Mouse (Mus musculus): ENCODE results near the gene Mbd6.
"Not testable (repeated sequence)": the region's sequence is repeated elsewhere in the genome, so short reads cannot be mapped to it uniquely, and the experiment has no call there.

Mbd6 gene

DNA sequence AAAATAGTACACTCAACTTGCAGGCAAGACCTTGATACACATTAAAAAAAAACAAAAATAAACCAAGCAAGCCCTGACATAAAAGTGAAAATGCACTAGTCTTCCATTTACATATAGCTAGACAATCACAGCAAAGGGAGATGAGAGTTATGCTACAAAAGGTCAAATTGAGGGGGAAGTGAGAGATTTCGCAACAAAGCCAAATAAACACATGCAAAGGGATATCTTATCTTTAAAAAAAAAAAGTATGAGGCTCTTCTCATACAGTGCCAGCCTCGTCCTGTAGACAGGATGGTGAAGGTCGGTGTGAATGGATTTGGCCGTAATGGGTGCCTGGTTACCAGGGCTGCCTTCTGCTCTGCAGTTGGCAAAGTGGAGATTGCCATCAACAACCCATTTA is 24.0 kb upstream of the Mbd6 start:
- DNase-seq (ENCODE audit: low spot score) = no peak

GRCm38 (mm10) chr10:127312356-127312676 is 23.5 kb upstream of the Mbd6 start:
- peak; percentile 87 for DNase-seq (ENCODE audit: low spot score)

DNA sequence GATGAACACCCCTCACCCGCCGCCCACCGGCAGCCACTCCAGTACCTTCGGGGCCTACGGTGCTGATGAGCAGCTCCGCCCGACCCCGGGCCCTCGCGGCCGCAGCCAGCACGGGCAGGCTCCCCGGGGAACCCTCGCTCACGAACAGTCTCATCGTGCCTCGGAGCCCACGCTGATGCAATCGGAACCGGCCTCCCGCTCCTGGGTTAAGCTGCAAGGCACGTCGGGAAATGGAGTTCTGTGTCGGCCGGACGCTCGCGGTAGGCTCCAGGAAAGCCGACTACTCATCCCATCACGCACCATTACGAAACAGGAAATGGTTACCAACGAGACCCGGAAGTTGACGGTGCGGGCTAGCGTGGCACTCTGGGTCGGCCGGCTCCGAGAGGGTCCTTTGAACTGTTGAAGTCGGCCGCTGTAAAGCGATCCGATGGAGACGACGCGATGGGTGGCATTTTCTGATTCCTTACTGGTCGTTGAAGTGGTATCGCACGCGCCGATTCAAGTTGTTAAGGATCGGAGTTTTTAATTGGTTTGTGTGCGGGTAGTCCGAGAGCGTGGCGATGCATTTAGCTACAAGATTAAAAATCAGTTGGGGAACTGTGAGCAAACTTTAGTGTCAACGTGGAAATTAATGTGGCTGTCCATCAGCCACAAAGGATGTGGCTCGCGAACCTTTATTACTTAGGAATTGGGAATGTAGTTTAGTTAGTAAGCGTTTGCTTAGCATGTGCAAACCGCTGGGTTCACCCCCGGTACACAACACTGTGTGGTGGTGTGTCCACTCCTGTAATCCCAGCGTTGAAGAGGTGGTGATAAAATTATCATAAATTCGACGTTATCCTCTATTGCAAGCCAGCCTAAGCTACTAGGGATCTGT is 22.9 kb upstream of the Mbd6 start, which contains the start of gene Mars:
TSS of gene Mars (minus strand) at position 311 of the 880 bp plus-strand sequence.
- peak; percentile 94 for DNase-seq (ENCODE audit: low spot score)

- peak; percentile 58 for DNase-seq (ENCODE audit: low spot score)
Observed at GRCm38 (mm10) chr10:127310523-127311475, 22.0 kb upstream of the Mbd6 start.

DNA sequence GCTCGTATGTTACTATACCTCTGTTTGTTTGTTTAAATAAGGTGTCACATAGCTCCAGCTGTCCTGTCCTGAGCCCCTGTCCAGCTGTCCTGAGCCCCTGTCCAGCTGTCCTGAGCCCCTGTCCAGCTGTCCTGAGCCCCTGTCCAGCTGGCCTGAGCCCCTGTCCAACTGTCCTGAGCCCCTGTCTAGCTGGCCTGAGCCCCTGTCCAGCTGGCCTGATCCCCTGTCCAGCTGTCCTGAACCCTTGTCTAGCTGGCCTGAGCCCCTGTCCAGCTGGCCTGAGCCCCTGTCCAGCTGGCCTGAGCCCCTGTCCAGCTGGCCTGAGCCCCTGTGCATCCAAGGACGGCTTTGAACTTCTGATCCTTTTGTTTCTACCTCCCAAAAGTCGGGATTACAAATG is 20.3 kb upstream of the Mbd6 start:
- DNase-seq (ENCODE audit: low spot score) = not testable (repeated sequence)

- no peak for DNase-seq (ENCODE audit: low spot score)
Observed at GRCm38 (mm10) chr10:127303136-127303535, 14.3 kb upstream of the Mbd6 start.

DNA sequence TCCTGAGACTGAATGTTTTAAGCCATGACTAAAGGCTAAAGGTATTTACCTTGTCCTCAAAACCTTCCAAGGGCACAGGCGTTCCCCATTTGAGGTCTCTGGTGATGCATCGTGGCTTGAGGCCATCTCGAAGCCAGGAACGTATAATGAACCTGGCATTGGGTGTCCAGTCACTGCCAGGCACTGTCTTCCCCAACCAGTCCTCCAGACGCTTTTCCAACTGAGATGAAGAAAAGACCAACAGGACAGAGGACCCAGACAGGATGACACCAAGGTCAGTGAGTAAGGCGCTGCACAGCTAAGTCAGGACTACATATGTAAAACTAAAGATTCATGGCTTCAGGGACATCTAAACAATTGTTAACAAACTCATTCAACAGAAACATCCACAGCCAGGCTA is 11.5 kb upstream of the Mbd6 start:
- no peak for DNase-seq (ENCODE audit: low spot score)

DNA sequence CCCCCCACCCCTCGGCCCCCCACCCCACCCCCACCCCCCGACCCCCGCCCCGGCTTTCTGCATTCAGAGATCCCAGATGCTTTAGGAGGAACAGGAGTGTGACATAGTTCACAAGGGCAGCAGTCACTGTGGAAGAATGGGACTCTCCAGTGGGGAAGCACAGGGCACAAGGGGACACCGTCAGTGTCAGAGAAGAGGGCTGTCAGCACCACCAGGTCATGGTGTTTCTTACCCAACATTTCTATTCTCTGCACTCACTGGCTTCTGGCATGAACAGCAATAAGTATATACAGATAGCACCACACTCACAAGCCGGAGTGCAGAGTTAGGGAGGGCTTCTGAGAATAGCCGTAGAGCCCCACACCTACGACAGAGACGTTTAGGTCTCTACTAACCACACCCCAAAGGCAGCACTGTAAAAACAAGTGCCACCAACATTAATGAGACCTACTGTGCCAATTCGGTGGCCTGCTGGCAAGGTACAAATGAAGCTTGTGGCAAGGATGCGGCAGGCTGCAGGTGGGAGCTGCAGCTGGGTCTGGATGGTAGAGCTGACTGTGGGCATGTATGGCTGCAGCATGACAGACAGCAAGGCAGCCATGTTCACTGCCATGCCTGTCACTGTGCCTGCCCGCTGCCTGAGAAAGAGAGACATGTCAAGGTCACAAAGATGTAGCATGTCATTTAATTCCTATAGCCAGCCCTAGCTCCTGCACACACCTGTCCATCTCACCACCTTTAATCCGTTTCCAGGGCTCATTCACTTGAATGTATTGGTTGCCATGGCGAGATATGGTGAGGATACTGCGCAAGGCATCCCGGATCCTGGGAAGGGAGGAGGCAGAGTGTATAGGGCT is 8.4 kb upstream of the Mbd6 start:
- no peak for DNase-seq (ENCODE audit: low spot score)

DNA sequence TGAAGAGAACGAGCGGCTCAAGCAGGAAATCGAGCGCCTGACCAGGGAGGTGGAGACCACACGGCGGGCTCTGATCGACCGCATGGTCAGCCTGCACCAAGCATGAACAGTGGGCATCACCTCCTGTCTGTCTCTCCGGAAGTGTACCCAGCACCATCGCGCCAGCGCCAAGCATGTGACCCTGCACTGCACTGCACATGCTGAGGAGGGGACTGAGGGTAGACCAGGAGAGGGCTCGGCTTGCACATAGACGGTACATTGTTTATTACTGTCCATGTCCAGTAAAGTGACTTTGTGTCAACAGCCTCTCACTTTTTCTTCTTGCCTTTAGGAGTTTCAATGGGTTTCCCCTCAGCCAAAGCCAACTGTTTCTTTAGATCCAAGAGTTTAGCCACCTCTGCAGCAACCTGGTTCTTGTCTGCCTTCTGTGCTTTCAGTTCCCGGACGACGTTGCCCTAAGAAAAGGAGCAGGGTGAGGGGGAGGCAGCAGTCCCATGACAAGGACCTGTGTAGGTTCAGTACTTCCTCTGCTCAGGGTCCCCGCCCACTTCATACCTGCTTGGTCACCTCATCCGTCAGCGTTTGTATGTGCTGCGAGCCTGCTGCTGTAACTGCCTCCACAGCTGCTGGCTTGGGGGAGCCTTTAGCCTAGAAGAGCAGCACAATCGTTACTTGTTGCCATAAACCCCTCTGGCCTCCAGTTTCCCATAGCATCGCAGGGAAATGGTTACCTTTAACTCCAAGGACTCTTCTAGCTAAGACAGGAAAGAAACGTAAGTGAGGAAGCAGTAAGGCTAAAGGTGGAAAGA is 7.4 kb upstream of the Mbd6 start:
- DNase-seq (ENCODE audit: low spot score) = no peak

GRCm38 (mm10) chr10:127294895-127295510 is 6.2 kb upstream of the Mbd6 start:
- DNase-seq (ENCODE audit: low spot score) = no peak

DNA sequence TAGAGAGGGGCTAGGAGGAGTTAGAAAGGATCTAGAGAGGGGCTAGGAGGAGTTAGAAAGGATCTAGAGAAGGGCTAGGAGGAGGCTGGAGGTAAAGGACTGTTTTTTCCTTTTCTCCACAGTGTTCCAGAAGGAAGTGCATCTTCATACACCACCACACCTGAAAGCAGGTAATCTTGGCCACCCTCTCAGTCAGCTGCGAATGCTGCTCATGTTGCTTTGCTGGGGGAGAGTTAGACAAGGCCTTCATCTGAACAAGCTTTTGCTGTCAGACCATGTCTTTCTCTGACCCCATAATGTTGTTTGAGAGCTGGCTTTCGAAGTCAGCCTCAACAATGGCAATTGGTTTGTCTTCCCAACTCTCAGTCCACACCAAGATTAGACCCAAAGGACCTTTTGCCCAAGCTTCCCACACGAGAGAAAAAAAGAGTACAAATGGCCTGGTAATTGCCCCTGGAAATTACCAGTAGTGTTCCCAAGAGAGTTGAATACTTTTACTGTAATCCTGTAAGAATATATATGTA is 4.8 kb upstream of the Mbd6 start:
- no peak for DNase-seq (ENCODE audit: low spot score)

DNA sequence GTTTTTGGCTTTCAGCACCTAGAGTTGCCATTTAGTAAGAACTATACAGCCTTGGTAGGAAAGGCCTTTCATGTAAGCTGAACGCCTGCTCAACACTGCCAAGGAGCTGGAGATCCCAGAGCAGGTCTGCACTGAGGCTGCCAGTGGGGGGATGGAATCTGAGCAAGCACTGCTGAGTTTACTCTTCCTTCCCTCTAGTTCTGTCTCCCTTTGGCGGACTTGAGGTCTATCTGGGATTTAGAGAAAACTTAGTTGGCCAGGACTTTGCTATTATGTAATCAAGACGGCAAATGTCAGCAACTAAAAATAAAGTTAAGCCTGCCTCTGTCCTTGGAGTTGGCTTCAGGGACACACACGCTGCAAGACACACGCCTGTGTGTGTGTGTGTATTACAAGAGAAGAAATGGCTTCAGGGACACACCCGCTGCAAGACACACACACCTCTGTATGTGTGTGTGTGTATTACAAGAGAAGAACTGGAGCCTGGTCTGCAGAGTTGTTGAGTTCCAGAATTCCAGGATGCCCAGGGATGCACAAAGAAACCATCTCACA is 4.2 kb upstream of the Mbd6 start:
- DNase-seq (ENCODE audit: low spot score) = no peak

DNA sequence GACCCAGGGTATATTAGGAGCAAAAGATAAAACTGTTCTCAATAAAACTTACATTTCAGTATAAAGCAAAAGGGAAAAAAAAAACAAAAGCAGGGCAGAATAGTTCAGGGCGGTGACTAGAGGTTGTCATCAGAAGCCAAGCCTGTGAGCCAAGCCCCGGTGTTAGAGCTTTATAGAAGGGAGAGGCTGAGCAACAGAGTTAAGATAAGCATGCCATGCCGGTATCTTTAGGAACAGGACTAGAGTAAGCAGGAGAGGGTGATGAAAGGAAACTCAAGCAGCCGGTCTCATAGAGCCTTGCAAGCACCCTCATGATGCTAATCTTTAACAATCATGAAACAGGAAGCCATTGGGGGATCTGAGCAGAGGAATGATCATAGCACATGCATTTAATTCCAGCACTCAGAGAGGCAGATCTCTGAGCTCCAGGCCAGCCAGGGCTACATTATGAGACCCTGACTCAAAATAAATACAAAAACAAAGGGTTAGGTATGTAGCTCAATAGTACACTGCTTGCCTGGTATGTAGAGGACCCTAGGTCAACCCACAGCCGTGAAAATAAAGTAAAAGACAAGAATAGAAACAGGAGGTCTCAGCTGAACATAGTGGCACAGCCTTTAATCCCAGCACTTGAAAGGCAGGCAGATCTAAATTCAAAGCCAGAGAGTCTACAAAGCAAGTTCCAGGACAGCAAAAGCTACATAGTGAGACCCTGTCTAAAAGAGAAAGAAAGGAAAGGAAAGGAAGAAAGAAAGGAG is 3.2 kb upstream of the Mbd6 start:
- no peak for DNase-seq (ENCODE audit: low spot score)

- DNase-seq (ENCODE audit: low spot score) = no peak
Observed at GRCm38 (mm10) chr10:127290930-127291880, 2.4 kb upstream of the Mbd6 start.

DNA sequence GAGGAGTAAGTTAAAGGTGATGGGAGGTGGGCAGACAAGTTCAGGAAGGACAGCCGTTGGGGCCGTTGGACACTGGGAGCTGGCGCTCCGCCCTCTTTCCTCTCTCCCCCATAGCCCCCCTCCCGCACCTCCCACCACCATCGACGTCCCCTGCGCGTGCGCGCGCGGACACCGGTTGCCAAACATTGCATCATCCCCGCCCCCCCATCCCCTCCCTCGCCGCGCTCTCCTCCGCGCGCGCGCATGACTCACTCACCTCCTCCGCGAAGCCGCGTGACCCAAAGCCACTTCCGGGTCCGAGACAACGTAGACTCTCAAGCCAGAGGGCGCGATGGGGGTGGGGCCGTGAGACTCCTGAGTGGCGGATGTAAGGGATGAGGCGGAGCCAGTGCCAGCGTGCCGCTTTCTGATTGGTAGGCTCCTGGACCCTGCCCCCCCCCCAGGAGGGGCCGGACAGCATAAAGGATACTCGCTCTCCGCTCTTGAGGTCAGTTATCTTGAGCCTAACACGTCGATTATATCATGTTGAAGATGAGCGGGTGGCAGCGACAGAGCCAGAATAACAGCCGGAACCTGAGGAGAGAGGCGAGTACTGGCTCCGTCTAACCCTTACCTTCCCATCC is 1.6 kb upstream of the Mbd6 start:
- DNase-seq (ENCODE audit: low spot score) = peak; percentile 100

DNA sequence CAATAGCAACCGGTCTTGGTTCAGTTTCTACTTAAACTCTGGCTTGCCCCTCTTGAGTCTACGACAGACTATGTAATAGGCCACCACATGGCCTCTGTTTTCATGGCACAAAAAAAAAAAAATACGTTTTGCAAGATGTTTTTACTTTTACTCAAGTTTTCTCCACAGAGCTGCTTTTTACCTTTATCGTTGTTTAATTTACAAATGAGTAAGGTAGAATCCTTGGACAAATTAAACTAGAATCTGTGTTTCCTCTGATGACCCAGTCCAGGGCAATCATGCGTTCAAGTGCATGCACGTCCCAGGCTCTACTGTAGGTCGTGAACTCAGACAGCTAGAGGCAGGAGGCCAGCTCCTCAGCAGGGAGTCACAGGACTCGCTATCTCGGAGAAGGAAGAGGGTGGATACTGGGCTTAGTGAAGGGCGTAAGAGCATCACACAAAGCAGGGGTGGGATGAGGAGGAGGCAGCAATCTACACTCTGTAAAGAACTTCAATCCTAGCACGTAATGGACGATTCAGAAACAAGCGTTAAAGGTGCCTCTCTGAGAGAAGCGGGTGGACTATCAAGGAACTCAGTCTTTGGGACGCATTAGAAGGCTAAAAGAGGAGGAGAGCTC is 864 bp upstream of the Mbd6 start:
- DNase-seq (ENCODE audit: low spot score) = peak; percentile 61

DNA sequence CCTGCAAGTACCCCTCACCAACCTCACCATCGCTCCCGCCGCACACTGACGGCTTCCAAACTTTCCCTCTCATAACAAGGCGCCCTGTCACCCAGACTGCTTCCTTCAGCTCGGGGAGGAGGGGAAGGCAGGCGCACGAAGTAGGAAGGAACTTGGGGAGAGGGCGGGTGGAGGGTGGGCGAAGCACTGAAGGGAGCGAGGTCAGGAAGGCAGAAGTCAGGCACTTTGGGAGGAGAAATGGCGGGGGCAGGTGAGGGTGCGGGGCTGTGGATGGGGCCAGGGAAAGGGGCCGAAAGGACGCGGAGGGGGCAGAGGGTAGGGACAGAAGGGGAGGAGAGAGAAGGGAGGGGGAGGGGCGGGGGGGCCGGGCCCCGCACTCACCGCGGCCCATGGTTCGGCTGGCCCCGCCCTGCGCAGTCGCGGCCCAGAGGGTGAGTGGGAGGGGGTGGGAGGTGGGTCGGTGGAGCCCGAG is 454 bp downstream of the Mbd6 start:
- no peak for DNase-seq (ENCODE audit: low spot score)

All from yolk sac, embryonic 10.5 days (tissue).